Mouse (Mus musculus): ENCODE measurements around the gene Dpm2.

Dpm2 gene

DNA sequence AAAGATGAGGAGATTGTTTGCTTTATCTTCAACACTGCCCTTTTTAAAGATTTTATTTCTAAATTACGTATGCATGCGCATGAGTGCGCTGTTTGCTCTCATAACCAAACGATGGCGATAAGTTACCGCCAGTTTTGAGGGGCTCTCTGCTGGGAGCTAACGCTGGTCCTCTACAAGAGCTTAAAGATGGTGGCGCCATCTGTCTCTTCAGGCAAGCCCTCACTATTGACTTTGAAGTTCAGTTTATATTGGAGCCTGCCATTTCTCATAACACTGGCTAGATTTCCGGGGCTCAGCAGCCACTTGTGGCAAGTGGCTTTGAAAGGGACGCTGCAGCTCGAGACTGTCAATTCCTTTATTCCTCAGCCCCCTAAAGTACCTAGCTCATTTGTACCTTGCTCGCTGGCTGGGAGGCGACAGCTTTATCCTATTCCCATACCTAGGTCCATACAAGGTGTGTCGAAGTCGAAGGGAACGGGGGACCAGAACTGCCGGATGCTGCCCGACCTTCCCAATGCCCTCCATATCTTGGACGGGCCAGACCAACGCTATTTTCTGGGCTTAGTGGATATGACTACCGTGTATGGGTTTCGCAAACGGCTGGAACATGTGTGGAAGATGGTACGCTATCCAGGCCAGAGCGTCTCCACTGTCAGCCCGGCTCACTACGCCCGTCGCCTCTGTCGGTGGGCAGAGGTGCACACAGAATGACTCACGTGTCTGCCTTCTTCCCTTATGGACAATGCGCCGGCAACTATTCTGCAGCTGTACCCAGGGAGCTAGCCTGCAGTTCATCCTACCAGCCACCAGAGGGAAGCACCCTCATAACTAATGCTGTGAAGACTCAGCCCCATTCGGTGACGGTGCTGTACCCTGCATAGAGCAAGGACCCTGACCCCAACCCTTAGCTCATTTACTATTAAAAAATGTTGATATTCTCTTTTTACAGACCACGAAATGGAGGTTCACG lies 12.5 kb downstream of the Dpm2 start:
- DNase-seq (ENCODE audit: low spot score in 2 of 2) = peak; percentile 68 to 85

- no peak for DNase-seq (ENCODE audit: low spot score in 2 of 2)
Measured at GRCm38 (mm10) chr2:32585149-32585714, 14.6 kb downstream of the Dpm2 start.

DNA sequence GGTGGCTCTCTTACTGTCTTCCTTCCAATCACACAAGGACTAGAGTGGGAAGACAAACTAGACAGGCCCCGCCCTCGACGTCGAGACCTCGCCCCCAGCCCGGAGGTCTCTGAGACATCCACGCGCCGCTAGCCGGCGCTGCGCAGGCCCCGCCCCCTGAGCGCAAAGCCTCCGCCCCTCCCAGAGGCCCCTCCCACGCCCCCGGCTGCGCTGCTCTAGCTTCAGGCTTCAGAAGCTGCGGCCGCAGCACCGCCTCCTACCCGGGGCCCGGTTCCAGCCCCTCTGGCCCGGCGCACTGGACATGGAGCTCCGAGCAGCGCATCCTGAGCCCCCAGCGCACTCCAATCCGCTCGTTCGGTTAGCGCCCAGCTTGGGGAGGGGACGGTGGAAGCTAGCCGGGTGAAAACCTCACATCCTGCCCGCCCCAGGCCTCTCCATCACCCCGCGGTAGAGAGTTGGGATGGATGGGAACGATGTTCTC lies 16.3 kb downstream of the Dpm2 start, which contains the start of gene St6galnac4:
TSS of gene St6galnac4 (plus strand) at position 225 of the 481 bp plus-strand sequence.
- peak; percentile 87 to 92 for DNase-seq (ENCODE audit: low spot score in 2 of 2)

DNA sequence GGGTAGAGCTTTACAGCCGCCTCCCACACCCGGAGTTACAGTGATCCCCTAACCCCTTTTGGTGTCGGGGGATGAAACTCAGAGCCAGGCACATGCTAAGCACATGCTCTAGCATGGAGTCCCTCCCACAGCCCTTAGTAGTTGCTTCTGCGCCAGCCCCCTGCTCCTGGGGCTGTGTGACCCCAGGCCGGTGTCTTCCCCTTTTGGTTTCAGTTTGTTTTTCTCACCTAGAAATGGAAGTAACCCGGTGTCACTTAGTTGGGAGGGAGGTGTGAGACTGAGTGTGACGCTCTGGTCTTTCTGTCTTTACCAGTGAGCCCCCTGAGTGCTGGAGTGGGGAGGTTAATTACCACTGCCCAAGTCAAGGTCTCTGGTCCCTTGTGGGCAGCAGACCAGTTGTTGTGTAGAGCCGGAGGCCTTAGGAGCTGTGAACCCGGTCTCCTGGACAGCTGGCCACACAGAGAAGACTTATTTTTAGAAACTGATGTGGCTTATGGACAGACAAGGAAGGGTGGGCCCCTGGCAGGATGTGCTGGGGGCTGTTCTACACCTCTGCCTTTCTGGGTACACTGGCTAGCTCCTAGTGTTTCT lies 17.2 kb downstream of the Dpm2 start:
- DNase-seq (ENCODE audit: low spot score in 2 of 2) = no peak

DNA sequence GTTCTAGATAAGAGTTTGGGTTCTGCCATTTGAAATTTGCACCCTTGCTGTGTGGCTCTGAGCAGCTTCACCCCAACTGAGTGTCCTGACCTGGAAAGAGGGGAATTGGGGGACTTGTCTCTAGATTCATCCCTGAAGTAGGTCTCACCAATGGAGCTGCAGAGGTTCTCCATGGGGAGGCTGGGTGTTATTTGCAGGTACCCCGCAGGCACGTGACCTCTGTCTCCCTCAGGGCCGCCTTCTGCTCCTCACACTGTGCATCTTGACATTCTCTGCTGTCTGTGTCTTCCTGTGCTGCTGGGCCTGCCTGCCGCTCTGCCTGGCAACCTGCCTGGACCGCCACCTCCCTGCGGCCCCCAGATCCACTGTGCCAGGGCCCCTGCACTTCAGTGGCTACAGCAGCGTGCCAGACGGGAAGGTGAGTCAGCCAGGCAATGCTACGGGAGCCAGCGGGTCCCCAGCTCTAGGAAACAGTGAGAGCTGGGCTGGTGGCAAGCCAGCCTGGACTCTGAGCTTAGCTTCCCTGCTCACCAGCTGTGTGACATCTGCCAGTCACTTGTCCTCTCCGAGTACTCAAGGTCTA lies 18.6 kb downstream of the Dpm2 start:
- DNase-seq (ENCODE audit: low spot score in 2 of 2) = no peak

GRCm38 (mm10) chr2:32590224-32590623 lies 19.6 kb downstream of the Dpm2 start:
- no peak for DNase-seq (ENCODE audit: low spot score in 2 of 2)

- no peak for DNase-seq (ENCODE audit: low spot score in 2 of 2)
Measured at GRCm38 (mm10) chr2:32591249-32591648, 20.6 kb downstream of the Dpm2 start.

DNA sequence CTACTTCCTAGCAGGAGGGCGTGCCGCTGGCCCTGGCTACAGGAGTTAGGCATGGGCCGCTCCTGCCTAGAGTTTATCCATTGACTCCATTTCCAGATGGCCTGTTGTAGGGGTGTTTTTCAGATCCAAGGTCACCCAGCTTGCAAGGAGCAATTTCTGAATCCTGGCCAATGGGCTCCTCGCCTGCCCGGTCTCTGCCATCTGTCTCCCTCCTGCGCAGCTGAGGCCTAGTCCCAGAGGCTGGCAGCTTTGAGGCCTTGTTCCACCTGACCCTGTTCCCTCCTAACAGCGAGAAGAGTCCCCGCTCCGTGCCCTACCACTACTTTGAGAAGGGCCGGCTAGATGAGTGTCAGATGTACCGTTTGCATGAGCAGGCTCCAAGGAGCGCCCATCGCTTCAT lies 26.1 kb downstream of the Dpm2 start:
- DNase-seq (ENCODE audit: low spot score in 2 of 2) = no peak

DNA sequence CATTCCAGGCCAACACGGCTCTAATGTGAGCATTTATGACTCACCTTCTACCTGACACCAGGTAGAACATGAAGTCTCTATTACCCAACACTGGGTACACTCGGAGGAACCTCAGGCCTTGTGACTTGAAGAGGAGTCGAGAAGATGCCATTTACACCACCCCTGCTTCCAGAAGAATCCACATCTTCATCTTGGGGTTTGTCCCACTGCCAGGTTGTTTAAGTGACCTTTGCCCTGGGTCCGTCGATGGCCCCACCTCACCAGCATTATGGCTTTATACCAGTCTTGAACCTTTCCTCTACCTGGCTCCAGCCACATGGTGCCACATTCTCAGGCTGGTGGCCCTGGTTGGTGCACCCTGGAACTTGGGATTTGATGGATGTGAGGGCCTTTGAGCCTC lies 26.6 kb downstream of the Dpm2 start:
- no peak for DNase-seq (ENCODE audit: low spot score in 2 of 2)

DNA sequence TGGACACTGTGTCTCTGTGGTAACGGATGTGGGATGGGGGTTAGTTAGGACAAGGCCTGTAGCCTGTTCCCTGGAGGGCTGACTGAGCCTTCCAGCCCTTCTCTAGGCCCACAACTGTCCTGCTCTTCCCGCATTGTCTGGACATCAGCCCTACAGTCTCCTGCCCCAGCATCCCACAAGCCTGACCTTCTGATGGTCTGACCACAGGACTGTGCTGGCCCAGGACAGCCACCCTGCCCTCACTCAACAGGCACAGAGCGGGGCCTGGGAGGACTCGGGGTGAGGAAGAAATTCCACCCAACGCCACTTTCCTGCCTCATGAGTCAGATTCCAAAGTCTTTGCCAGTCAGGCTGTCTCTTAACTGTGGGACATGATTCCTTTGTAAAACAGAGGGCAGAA lies 27.0 kb downstream of the Dpm2 start:
- DNase-seq (ENCODE audit: low spot score in 2 of 2) = no peak

GRCm38 (mm10) chr2:32598506-32598905 lies 27.8 kb downstream of the Dpm2 start:
- DNase-seq (ENCODE audit: low spot score in 2 of 2) = no peak

- no peak for DNase-seq (ENCODE audit: low spot score in 2 of 2)
Measured at GRCm38 (mm10) chr2:32599409-32599808, 28.8 kb downstream of the Dpm2 start, which contains the start of gene St6galnac6. Gene St6galnac6, plus strand, starts transcription at chr2:32599709.

DNA sequence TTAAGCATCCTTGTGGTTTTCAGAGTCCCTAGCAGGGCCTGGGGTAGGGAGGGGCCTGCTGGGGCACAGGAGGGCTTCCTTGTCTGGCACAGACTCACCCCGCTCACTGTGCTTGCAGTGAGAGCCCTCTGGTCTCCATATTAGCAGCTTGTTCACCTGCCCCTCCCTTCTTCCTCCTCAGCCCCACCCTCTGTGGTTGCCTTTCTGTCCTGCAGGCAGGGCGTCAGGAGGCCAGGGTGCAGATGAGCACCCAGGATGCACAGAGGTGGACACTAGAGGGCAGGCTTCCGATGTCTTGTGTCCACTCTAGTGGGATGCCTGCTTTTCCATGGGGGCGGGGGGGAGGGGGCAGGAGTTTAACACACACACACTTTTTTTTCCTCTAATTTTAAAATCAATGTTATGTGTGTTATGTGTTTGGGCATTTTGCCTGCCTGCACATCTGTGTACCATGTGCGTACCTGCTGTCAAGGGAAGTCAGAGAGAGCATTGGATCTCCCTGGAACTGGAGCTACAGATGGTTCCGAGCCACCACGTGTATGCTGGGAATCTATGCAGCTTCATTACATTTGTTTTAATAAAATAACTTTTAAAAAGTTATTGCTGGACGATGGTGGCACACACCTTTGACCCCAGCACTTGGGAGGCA lies 30.9 kb downstream of the Dpm2 start:
- DNase-seq (ENCODE audit: low spot score in 2 of 2) = no peak

DNA sequence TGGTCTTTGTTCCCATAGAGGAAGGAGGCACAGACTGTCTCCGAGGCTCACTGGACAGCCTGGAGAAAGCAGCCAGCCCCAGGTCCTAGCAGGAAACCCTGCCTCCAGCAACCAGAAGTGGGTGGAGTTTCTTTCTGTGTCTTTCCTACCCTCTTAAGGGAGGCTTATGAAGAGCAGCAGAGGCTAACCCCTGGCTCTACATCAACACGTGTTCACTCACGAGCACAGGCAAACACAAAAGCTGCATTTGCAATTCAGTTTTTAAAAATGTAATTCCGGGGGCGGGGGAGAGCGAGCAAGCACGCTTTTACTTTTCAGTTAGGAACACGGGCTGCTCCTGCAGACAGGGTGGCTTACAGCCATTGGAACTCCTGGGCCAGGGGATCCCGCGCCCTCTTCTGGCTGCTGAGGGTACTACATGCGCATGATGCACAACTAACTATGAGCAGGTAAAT lies 32.0 kb downstream of the Dpm2 start:
- DNase-seq (ENCODE audit: low spot score in 2 of 2) = peak; percentile 77 to 90

DNA sequence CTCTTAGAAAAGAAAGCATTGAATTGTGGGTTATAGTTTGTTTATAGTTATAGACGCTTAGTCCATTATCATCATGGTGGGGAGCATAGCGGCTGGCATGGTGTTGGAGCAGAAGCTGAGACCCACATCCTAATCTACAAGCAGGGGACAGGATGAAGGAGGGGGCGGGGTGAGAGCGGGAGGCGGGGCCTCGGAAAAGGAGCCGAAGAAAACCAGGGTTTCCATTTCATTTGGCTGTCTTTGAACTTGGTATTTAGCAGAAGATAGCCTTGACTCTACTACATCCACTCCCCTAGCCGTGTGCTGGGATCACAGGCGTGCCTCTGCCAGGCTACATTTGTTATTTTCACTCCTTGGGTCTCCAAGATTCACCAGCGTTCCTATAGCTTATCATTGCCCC lies 34.0 kb downstream of the Dpm2 start:
- DNase-seq (ENCODE audit: low spot score in 2 of 2) = no peak

- peak; percentile 52 to 69 for DNase-seq (ENCODE audit: low spot score in 2 of 2)
Measured at GRCm38 (mm10) chr2:32606161-32607142, 35.8 kb downstream of the Dpm2 start.

DNA sequence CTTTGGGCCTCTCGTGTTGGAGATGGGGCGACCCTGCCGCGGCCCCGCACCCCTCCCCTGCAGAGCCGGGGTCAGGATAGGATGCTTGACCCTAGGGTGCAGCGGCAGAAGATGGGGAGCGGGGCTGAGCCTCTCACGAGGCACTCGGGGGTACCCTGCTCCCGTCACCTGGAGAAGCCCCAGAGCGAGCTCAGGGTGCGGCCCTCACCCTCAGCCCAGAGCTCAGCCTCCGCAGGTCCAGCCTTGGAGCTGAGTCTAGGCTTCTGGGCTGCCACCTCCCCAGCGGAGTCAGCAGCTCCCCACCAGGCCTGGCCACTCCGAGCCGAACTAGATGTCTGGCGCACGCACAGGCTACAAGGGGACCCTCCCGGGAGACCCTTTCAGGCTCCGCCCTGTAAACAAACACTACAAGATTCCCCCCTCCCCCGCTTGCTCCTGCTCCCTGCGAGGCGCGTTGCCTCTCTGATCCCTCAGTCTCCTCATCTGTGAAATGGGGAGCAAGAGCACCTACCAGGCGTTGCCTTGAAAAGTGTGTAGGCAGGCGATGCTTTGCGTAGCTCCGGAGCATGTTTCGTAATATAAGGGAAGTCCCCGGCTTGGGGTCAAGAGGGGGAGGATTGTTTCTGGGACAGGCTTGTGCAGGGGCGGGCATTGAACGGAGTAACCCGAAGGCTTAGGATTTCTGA lies 36.7 kb downstream of the Dpm2 start:
- no peak for DNase-seq (ENCODE audit: low spot score in 2 of 2)

DNA sequence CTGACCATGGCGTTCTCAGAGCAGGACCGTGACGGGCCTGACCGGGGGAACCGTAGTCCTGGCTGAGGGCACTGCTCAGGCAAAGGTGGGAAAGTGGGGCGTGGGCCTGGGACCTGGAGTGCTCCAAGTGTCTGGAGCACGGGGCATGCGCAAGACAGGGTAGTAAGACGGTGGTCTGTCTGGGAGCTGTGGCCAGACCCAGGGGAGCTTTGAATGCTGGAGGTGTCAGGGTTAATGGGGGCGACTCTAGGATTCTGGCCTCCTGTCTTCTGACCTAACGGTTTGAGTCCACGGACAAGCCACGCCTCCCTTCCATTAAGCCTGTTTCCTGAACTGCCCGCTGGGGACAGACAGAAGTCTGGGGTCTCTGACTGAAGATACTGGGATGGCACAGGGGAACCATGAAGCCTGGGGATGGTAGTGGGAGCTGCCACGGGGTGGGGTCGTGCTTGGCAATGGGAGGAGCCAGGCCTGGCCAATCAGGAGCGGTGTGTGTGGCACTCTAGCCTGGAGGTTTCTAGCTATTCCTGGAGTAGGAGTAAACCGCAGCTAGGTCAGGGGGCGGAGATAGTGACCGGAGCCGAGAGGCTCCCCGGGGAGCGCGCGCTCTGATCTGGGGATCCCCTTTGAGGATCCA lies 37.6 kb downstream of the Dpm2 start:
- DNase-seq (ENCODE audit: low spot score in 2 of 2) = no peak

- no peak for DNase-seq (ENCODE audit: low spot score in 2 of 2)
Measured at GRCm38 (mm10) chr2:32608778-32609435, 38.2 kb downstream of the Dpm2 start.
